Mouse (Mus musculus) left cerebral cortex, adult 11 months (tissue): ENCODE results near the gene Art3.
"Not testable (repeated sequence)": the region's sequence is repeated elsewhere in the genome, so short reads cannot be mapped to it uniquely, and the experiment has no call there.

Source experiments
- DNase-seq: peaks from one replicate; pipeline ENCODE4 v3.0.0; 2022; ENCODE audit warnings: low spot score

Gene Art3

GRCm38 (mm10) chr5:92340606-92341005 lies 9.0 kb downstream of the Art3 start:
- no peak for DNase-seq

DNA sequence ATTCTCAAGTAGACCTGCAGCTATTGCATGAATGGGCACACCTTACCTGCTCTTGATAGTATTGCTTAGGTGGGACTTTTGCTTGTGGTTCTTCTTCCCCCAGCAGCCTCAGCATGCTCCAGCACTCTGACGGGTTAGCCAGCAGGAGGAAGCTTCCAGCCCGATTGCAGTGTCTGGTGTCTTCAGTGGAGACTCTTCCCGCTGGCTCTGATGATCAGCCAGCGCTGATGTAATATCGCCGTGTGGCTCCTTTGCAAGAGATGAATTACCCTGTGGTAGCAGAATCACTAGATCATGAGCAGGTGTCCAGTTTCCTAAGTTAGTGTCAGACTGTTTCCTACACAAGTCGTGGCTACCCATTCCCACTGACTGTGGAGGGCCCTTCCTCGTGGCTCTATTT lies 13.4 kb downstream of the Art3 start:
- DNase-seq = no peak

GRCm38 (mm10) chr5:92348794-92349413 lies 17.3 kb downstream of the Art3 start, which contains the start of gene Cxcl10:
Cxcl10 (minus strand) TSS chr5:92348889.
- DNase-seq = no peak

- no peak for DNase-seq
Observed at GRCm38 (mm10) chr5:92349731-92350130, 18.1 kb downstream of the Art3 start.

- not testable (repeated sequence) for DNase-seq
Observed at GRCm38 (mm10) chr5:92352716-92353115, 21.1 kb downstream of the Art3 start.

DNA sequence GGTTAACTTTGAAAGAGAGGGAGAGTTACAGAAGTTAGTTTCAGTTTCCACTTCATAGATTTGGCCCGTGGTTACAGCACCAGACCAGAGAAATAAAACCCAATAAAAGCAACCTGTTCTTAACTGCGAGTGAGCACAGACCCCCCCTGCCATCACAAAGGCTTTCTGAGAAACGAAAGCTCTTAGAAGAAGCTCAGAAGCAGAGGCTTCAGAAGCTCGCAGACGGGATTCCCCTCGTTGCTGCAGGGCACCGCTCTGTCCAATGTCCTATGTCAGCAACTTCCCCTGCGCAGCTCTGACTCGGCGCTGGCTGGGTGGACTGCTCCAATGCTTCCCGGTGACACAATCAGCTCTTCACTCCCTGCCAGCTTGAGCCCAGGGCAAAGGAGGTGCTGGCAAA lies 21.9 kb downstream of the Art3 start:
- no peak for DNase-seq

DNA sequence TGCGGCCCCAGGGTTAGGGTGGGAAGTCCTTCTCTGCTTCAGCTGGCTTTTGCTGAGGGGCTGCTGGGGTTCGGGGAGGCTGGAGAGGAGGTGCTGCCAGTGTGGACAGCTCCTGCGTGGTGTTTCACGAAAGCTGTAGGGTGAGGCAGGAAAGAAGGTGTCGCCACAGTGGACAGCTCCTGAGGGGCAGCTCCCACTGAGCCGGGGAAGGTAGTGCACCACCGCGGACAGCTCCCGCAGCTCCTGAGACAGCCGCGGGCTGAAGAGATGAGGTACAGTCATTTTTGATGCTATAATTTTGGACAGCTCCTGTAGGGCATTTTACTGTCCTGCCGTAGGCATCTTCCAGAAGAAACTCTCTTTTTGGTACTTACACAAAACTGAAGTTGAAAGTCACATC lies 26.4 kb downstream of the Art3 start:
- DNase-seq = no peak

GRCm38 (mm10) chr5:92358767-92359455 lies 27.3 kb downstream of the Art3 start:
- DNase-seq = no peak

- no peak for DNase-seq
Observed at GRCm38 (mm10) chr5:92363179-92363578, 31.6 kb downstream of the Art3 start.

GRCm38 (mm10) chr5:92364011-92364410 lies 32.4 kb downstream of the Art3 start:
- DNase-seq = no peak

DNA sequence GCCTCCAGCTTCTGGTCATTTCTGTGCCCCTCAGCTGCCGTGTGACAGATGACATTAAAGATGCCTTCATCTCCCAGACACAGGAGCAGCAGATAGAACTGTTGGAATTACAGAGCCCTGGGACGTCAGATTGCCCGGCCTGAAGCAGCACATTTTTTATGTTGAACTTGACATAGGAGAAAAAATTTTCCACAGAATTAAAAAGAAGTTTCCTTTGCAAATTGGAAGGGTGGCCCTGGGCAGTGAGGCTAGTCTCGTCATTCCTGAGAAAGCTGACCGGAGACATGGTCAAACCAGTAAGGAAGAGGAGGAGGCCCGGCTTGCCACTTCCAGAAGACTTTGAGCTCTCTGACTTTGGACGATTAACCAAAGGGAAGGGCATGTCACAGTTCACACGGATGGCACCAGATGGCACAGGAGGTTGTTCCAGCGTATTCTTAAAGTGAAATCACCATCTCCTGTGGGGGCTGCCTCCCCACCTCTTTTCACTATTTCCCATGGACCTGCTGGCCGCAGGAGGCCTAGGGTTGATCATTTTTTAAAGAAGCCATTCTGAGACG lies 33.6 kb downstream of the Art3 start:
- DNase-seq = no peak

- no peak for DNase-seq
Observed at GRCm38 (mm10) chr5:92366565-92366964, 34.9 kb downstream of the Art3 start.

DNA sequence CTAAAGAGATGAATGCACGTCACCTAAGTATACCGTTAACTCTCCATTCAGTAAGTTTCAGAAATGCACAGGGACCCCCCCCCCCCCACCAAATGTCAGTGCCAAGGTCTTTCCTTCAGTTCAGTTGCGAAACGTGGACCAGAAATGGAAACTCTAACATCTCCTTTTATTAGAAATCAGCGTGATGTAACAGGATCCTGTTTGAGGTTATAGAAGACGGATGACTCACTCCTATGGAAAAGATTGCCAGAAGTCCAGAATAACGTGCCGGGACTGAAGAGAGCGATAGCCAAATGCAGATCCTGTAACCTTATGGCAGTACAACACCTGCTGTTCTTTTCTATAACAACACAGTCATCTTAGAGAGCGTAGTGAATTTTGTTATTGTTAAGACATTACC lies 36.8 kb downstream of the Art3 start:
- DNase-seq = no peak

DNA sequence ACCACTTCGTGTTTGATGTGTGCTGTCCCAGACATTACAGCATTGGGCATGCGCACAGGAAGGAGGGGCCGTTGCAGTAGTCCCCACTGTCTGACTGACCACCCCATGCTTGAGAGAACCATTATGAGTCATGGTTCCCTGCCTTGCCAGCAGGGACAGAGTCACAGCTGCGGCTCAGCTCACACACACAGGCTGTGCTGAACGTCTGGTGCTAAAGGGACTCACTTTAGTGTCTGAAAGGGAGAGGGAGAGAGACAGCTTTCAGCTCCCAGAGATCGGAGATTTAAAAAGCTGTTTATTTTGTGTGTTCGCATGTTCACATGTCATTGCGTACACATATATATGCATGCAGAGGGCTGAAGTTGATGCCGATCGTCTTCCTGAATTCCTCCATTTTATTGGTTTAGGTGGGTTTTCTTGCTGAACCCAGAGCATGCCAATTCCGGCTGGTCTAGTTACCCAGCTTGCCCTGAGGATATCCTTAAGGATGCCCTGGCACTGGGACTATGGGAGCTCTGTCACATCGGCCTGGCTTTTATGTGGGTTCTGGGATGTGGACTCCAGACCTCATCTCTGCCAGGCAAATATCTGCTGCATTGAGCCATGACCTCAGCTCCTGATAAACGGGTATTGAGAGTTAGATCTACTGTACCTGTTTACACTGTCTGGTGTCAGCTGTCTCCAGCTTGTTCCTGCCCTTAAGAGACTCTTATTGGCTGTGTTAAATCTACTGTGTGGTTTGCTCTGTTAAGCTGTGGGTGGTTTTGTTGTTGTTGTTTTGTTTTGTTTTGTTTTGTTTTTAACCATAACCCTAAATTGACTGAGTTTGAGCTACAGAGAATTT lies 37.7 kb downstream of the Art3 start:
- DNase-seq = peak; percentile 17

DNA sequence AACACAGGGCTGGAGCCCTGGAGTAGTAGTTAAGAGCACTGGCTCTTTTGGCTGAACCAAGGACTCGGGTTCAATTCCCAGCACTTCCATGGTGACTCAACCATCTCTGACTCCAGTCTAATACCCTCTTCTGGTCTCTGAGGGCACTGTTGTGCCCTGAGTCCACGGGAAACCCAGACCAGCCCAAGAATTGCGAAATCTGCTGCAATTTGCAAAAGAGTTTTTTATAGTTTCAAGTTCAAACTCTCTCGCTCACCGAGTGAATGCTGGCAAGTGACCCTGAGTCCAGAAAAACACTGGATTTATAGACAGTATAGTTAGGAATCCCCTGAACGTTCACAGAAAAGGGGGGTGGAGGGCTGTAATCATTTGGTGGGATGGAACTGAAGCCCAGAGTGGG lies 38.8 kb downstream of the Art3 start:
- DNase-seq = no peak

DNA sequence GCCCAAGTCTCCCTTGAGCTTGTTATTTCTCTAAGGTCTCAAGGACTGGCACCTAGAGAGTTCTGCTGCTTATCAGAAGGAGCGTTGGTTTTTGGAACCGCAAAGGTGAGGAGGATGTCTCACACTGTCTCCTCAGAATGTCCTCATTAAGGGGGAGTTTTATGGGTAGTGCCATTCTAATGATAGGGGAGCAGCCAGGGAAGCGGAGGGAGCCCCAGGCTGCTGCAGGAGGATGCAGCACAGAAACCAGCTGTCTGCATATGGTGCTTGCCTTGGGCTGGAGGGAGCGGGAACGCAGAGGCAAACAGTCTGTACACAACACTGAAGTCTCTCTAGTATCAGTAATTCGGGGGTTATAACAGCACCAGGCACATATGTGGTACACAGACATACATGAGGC lies 39.3 kb downstream of the Art3 start:
- no peak for DNase-seq

DNA sequence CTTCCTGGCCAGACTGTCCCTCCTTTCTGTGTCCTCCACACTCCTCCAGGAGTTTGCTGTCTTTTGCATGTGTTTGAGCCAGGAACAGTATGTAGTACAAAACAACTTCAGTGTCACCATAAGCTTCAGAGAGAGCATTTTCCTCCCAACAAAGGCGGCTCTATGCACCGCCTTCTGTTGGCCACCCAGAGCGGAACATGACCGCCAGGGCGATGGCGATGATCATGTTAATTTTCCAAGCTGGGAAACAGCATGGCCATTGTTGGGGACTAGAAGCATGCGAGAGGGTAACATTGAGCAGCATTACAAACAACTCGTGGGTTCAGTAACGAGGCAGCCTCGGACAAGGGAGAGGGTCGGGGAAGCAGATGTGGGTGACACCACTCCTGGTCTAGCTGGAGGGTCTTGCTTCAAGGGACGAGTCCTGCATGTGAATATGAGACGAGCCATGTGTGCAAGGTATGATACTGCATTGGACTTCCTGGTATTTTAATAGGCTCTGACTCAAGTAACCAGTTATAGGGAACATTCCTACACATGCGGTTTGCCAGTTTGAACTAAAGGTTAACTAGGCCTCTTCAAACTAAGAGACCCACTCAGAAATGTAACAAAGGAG lies 39.8 kb downstream of the Art3 start:
- no peak for DNase-seq

- no peak for DNase-seq
Observed at GRCm38 (mm10) chr5:92372605-92373004, 41.0 kb downstream of the Art3 start.

DNA sequence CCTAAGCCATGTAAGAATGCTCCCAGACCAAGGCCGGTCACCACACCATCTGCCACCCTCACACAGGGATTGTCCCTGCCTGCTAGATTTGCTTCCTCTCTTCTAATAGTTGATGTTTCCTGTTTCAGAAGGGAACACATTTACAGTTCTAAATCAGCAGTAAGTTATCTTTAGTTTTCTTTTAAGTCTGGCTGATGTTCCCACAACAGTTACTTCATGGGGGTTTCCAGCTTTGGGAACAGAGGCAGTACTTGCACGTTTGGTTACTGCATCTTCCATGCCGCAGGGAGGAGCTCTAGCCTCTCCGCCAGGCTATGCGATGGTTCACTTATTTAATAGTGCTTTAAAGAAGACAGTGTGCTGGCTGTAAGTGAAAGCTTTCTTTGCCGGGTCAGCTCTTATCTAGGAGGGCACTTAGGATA lies 43.1 kb downstream of the Art3 start:
- DNase-seq = no peak

DNA sequence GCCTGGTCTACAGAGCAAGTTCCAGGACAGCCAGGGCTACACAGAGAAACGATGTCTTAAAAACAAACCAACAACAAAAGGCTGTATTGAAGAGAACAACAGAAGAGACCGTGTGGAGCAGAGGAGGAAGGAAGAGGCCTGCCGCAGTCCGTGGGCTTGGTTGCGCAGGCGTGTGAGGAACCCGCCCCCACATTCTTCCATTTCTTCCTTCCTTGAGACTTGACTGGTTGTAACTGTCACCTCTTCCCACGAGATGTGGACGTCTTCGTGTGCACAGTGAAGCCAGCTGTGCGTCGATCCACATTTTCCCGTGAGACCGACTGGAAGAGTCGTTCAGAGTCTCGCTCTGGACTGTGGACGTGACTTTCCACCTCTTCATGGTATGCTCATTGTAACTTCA lies 43.7 kb downstream of the Art3 start:
- no peak for DNase-seq

GRCm38 (mm10) chr5:92376795-92377405 lies 45.3 kb downstream of the Art3 start:
- no peak for DNase-seq
